Mouse (Mus musculus): Measurements from ENCODE around the gene Zfp185. TPM values are rescaled to one million over a fixed set of nuclear protein-coding genes. Genes with fewer than 3 reads are reported as not detected.

The Zfp185 gene
- 4.2 TPM for polyA plus RNA-seq (2014; fragmentation: Illumina TruSeq; extraction: RNeasy Lipid Tissue Mini Kit (QIAGEN cat#74804); ENCODE audit: insufficient read depth, low read depth, low replicate concordance)

DNA sequence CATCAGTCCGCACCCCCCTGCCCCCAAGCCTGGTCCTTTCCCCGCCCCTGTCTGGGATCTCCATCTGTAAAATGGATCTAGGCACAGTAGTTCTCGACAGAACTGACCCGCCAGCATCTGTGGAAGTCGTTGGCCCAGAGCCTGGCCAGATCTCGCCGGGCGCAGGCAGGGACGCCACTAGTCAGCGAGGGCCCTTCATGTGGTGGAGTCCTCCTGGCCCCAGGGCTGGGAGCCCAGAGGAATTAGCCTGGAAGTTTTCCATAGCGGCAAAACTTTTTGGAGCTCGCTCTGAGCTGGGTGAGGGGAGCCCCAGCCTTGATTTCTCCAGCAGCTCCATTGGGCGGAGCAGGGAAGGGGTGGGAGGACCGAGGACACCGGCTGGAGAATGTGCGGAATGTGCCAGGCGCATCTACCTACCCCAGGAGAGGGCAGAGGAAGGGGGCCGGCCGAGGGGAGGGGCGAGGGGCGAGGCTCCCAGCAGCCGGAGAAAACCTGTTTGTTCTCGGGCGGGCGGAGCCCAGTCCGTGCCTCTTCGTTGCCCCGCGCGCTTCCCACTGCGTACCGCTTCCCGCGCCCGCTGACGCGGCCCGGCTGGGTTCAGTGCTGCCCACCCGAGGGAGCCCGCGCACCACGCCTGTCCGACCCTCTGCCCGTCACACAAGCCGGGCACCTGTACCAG is at the start of gene Zfp185:
TSS of gene Zfp185 (plus strand) at position 499 of the 679 bp plus-strand sequence.

DNA sequence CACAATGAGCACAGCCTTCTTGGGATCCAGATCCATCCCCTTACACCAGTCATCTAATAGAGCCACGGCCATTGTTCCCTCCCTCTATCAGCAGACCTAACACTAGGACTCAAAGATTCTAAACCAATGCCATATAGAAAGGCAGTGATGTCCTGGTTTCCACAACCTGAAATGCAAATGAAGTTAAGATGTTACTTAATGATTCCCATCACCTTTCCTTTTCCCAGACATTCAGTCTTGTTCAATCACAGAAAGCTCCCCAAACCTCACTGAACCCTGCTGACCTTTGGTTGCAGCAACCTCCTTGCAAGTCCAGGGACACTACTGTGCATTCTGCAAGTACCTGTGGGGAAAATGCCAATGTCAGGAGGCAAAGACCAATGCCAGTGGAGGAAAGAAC is 49.9 kb downstream of the Zfp185 start, which contains the start of gene Pnma5:
TSS of gene Pnma5 (minus strand) at position 101 of the 400 bp plus-strand sequence.

DNA sequence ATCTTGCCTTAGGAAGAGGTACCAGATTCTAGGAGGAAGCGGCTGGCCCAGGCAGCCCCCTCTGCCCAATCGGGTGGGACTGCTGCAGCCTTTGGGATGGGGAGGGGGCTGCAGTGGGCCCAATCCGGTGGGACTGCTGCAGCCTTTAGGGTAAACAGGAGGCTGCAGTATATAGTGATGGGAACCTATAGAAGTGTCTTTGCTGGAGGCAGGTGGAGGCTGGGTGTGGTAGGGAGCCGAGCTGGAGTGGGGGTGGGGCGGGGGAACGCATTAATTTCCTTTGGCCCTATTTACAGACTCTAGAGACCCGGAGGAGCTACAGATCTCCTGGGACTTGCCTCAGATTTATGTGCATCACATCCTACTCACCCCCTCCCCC is 77.3 kb downstream of the Zfp185 start, which contains the start of gene Pnma3:
TSS of gene Pnma3 (plus strand) at position 373 of the 379 bp plus-strand sequence.

Other genes starting within 250 kb of the Zfp185 start
- 0.49 TPM for gene Gabrq, start 162.2 kb upstream of the Zfp185 start, polyA plus RNA-seq (2014; fragmentation: Illumina TruSeq; extraction: RNeasy Lipid Tissue Mini Kit (QIAGEN cat#74804); ENCODE audit: insufficient read depth, low read depth, low replicate concordance)
- 80.2 TPM for gene Cetn2, start 68.9 kb upstream of the Zfp185 start, polyA plus RNA-seq (2014; fragmentation: Illumina TruSeq; extraction: RNeasy Lipid Tissue Mini Kit (QIAGEN cat#74804); ENCODE audit: insufficient read depth, low read depth, low replicate concordance)
- gene Nsdhl, start 68.8 kb upstream of the Zfp185 start, polyA plus RNA-seq (2014; fragmentation: Illumina TruSeq; extraction: RNeasy Lipid Tissue Mini Kit (QIAGEN cat#74804); ENCODE audit: insufficient read depth, low read depth, low replicate concordance) = 14.0 TPM
- not detected for gene Pnma5, start 49.8 kb downstream of the Zfp185 start, polyA plus RNA-seq (2014; fragmentation: Illumina TruSeq; extraction: RNeasy Lipid Tissue Mini Kit (QIAGEN cat#74804); ENCODE audit: insufficient read depth, low read depth, low replicate concordance)
- gene Pnma3, start 77.4 kb downstream of the Zfp185 start, polyA plus RNA-seq (2014; fragmentation: Illumina TruSeq; extraction: RNeasy Lipid Tissue Mini Kit (QIAGEN cat#74804); ENCODE audit: insufficient read depth, low read depth, low replicate concordance) = not detected
- 2.3 TPM for gene Xlr4a, start 95.1 kb downstream of the Zfp185 start, polyA plus RNA-seq (2014; fragmentation: Illumina TruSeq; extraction: RNeasy Lipid Tissue Mini Kit (QIAGEN cat#74804); ENCODE audit: insufficient read depth, low read depth, low replicate concordance)
- 0.30 TPM for gene Xlr3a, start 109.8 kb downstream of the Zfp185 start, polyA plus RNA-seq (2014; fragmentation: Illumina TruSeq; extraction: RNeasy Lipid Tissue Mini Kit (QIAGEN cat#74804); ENCODE audit: insufficient read depth, low read depth, low replicate concordance)
- not detected for gene Gm14685, start 129.7 kb downstream of the Zfp185 start, polyA plus RNA-seq (2014; fragmentation: Illumina TruSeq; extraction: RNeasy Lipid Tissue Mini Kit (QIAGEN cat#74804); ENCODE audit: insufficient read depth, low read depth, low replicate concordance)
- gene Xlr5b, start 161.5 kb downstream of the Zfp185 start, polyA plus RNA-seq (2014; fragmentation: Illumina TruSeq; extraction: RNeasy Lipid Tissue Mini Kit (QIAGEN cat#74804); ENCODE audit: insufficient read depth, low read depth, low replicate concordance) = not detected
- 0.70 TPM for gene DXBay18, start 162.1 kb downstream of the Zfp185 start, polyA plus RNA-seq (2014; fragmentation: Illumina TruSeq; extraction: RNeasy Lipid Tissue Mini Kit (QIAGEN cat#74804); ENCODE audit: insufficient read depth, low read depth, low replicate concordance)
- gene Spin2d, start 189.7 kb downstream of the Zfp185 start, polyA plus RNA-seq (2014; fragmentation: Illumina TruSeq; extraction: RNeasy Lipid Tissue Mini Kit (QIAGEN cat#74804); ENCODE audit: insufficient read depth, low read depth, low replicate concordance) = not detected
- gene Xlr3b, start 204.9 kb downstream of the Zfp185 start, polyA plus RNA-seq (2014; fragmentation: Illumina TruSeq; extraction: RNeasy Lipid Tissue Mini Kit (QIAGEN cat#74804); ENCODE audit: insufficient read depth, low read depth, low replicate concordance) = 1.1 TPM
- gene Xlr4b, start 227.0 kb downstream of the Zfp185 start, polyA plus RNA-seq (2014; fragmentation: Illumina TruSeq; extraction: RNeasy Lipid Tissue Mini Kit (QIAGEN cat#74804); ENCODE audit: insufficient read depth, low read depth, low replicate concordance) = 3.0 TPM
- gene F8a, start 241.0 kb downstream of the Zfp185 start, polyA plus RNA-seq (2014; fragmentation: Illumina TruSeq; extraction: RNeasy Lipid Tissue Mini Kit (QIAGEN cat#74804); ENCODE audit: insufficient read depth, low read depth, low replicate concordance) = 6.4 TPM